Mouse (Mus musculus) layer of hippocampus, adult 18-20 months (tissue): ENCODE results near the gene AI661453. TPM values are rescaled to one million over a fixed set of nuclear protein-coding genes. Genes with fewer than 3 reads are reported as not detected.

Experiments used
- DNase-seq, 2 experiments: peaks; one replicate each; pipeline ENCODE4 v3.0.0; 2022; ENCODE audit warnings: low spot score in 2 of 2
- total RNA-seq, 2 experiments: library from RNA; stranded (reverse); gene quantifications; 2 replicates each; pipeline ENCODE4 v1.2.3; 2021

AI661453 gene
- total RNA-seq, 2 experiments from 2014 or later = 0.52 to 0.58 TPM

- no peak for DNase-seq
These were observed 4.0 kb downstream of the AI661453 start for GRCm38 (mm10) chr17:47440359-47440890.

- no peak for DNase-seq
These were observed 5.1 kb downstream of the AI661453 start for GRCm38 (mm10) chr17:47441296-47442051.

GRCm38 (mm10) chr17:47442271-47442670, 5.9 kb downstream of the AI661453 start:
- DNase-seq = no peak

GRCm38 (mm10) chr17:47444113-47444512, 7.7 kb downstream of the AI661453 start:
- no peak for DNase-seq

- no peak for DNase-seq
These were observed 9.1 kb downstream of the AI661453 start for GRCm38 (mm10) chr17:47445518-47445917.

- DNase-seq = no peak
These were observed 9.6 kb downstream of the AI661453 start for GRCm38 (mm10) chr17:47446025-47446424.

- DNase-seq = no peak
These were observed 10.1 kb downstream of the AI661453 start for GRCm38 (mm10) chr17:47446561-47446960.

- DNase-seq = no peak
These were observed 12.3 kb downstream of the AI661453 start for GRCm38 (mm10) chr17:47448523-47449372.

GRCm38 (mm10) chr17:47449432-47449831, 13.0 kb downstream of the AI661453 start:
- DNase-seq = no peak

GRCm38 (mm10) chr17:47450239-47450638, 13.8 kb downstream of the AI661453 start:
- no peak for DNase-seq

GRCm38 (mm10) chr17:47450880-47451565, 14.6 kb downstream of the AI661453 start:
- DNase-seq = no peak

GRCm38 (mm10) chr17:47452886-47453285, 16.5 kb downstream of the AI661453 start:
- no peak for DNase-seq

- no peak for DNase-seq
These were observed 18.3 kb downstream of the AI661453 start for GRCm38 (mm10) chr17:47454675-47455074.

- DNase-seq = no peak
These were observed 21.9 kb downstream of the AI661453 start for GRCm38 (mm10) chr17:47458310-47458709.

- DNase-seq = no peak
These were observed 22.5 kb downstream of the AI661453 start for GRCm38 (mm10) chr17:47458936-47459335.

- DNase-seq = no peak
These were observed 23.0 kb downstream of the AI661453 start for GRCm38 (mm10) chr17:47459341-47459919.

GRCm38 (mm10) chr17:47461688-47462087, 25.3 kb downstream of the AI661453 start:
- no peak for DNase-seq

- DNase-seq = no peak
These were observed 25.8 kb downstream of the AI661453 start for GRCm38 (mm10) chr17:47462209-47462608.

GRCm38 (mm10) chr17:47462728-47463388, 26.4 kb downstream of the AI661453 start:
- DNase-seq = no peak

GRCm38 (mm10) chr17:47464248-47464965, 28.0 kb downstream of the AI661453 start:
- no peak for DNase-seq
